Mouse (Mus musculus) E14TG2a.4 (cell line): ENCODE results near the gene Nexn.
"Not testable (repeated sequence)": the region's sequence is repeated elsewhere in the genome, so short reads cannot be mapped to it uniquely, and the experiment has no call there.

Source experiments
- H3K27me3 ChIP-seq: 2 replicates; pipeline ENCODE4 v1.6.1; 2014; ENCODE audit warnings: low read length, control low read depth; ENCODE audit not compliant: insufficient read depth
- H3K36me3 ChIP-seq: 2 replicates; pipeline ENCODE4 v1.6.1; 2014; ENCODE audit warnings: low read length, control low read depth; ENCODE audit not compliant: insufficient read depth
- H3K4me1 ChIP-seq: replicated peaks from 2 replicates; pipeline ENCODE4 v1.6.1; 2014; ENCODE audit warnings: low read depth, low read length, control low read depth
- H3K4me3 ChIP-seq: replicated peaks from 2 replicates; pipeline ENCODE4 v1.5.1; 2014; ENCODE audit warnings: mild to moderate bottlenecking, low read length
- H3K9me3 ChIP-seq: 2 replicates; pipeline ENCODE4 v1.6.1; 2014; ENCODE audit warnings: low read length, control low read depth
- CTCF ChIP-seq: conservative IDR thresholded peaks from 2 replicates; pipeline ENCODE4 v1.5.1; 2014; ENCODE audit warnings: low read length
- NANOG ChIP-seq: IDR thresholded peaks from 2 replicates; pipeline ENCODE4 v1.6.1; 2014; ENCODE audit warnings: borderline replicate concordance, low read length, mixed read lengths
- POU5F1 ChIP-seq: IDR thresholded peaks from 2 replicates; pipeline ENCODE4 v1.6.1; 2014; ENCODE audit warnings: low read length, borderline replicate concordance

Gene Nexn

DNA sequence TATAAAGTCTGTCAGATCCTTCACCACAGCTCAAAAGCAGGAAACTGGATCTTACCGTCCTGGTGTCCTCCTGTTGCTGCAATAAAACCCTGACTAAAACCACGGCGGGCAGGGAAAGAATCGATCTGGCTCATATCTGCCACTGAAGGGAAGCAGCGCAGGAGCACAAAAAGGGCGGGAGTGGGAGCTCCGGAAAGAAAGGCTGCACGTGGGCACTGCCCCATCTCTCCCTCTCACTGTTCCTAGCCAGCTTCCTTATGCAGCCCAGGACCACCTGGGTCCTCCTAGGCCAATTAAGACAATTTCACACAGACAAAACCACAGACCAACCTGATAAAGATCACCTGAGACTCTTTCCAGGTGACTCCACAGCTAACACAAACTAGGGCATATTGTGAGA, 4.7 kb downstream of the Nexn start:
- H3K4me1 ChIP-seq = peaks cover 47% of the 10 kb centered on the region
- peaks cover 39% of the 10 kb centered on the region for H3K27me3 ChIP-seq
- H3K36me3 ChIP-seq = no peaks in the 10 kb centered on the region
- no peaks in the 10 kb centered on the region for H3K9me3 ChIP-seq
- 0 out of 2 replicates have a peak overlapping the region, but pooled peaks have one; percentile 1 for H3K4me3 ChIP-seq
- TF ChIP-seq NANOG (no peak), POU5F1 (no peak), CTCF (no peak)

DNA sequence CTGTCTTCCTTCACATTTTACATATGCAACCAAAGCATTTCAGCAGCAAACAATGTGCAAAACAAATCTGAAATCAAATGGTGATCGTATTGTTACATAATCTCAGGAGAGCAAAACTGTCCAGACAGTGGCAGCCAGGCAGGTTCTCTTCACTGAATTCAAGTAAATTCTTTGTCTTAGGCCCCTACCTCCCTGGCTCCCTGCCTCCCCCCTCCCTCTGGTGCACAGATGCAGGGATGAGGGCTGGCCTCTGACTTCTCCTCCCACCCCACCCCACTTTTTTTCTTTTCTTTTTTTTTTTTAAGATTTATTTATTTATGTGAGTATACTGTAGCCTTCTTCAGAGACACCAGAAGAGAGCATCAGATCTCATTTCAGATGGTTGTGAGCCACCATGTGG, 5.8 kb downstream of the Nexn start:
- H3K36me3 ChIP-seq = no peaks in the 10 kb centered on the region
- H3K9me3 ChIP-seq = no peaks in the 10 kb centered on the region
- peaks cover 31% of the 10 kb centered on the region for H3K27me3 ChIP-seq
- H3K4me1 ChIP-seq = peaks cover 42% of the 10 kb centered on the region
- TF ChIP-seq NANOG = no peak
- TF ChIP-seq POU5F1 = no peak
- TF ChIP-seq CTCF = no peak
- H3K4me3 ChIP-seq = no peak overlapping the region

DNA sequence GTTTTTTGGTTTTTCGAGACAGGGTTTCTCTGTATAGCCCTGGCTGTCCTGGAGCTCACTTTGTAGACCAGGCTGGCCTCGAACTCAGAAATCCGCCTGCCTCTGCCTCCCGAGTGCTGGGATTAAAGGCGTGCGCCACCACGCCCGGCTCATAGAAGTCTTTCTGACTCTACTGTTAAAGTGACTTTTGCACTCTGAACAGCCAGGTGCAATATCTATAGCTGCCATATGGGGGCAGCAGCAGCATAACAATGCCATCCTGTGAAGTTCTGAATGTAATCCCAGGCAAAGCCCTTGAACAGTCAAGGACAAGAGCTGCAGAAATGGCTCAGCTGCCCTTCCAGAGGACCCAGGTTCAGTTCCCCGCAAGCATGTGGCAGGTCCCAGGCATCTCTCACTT, 6.7 kb downstream of the Nexn start:
- TF ChIP-seq CTCF = peak; percentile 90
- not testable (repeated sequence) for H3K4me3 ChIP-seq, H3K9me3 ChIP-seq, H3K36me3 ChIP-seq
- Histone ChIP-seq H3K4me1 (peaks cover 38% of the 10 kb centered on the region), H3K27me3 (peaks cover 23% of the 10 kb centered on the region)

DNA sequence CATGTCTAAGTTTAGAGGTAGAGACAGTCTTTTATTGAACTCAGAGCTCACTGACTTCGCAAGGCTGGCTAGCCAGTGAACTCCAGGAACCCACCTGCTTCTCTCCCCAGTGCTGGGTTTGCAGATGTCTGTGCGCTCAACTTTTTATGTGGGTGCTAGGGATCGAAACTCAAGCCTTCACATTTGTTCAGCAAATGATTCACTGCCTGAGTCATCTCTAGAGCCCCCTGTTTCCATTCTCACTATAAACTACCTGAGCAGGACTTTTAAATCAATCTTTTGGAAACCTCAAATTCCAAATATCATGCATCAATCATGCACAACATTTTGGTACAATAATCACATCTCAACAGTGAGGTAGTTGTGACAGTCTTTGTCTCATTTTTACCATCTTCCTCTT, 8.6 kb downstream of the Nexn start:
- TF ChIP-seq NANOG (no peak), POU5F1 (no peak), CTCF (no peak)

DNA sequence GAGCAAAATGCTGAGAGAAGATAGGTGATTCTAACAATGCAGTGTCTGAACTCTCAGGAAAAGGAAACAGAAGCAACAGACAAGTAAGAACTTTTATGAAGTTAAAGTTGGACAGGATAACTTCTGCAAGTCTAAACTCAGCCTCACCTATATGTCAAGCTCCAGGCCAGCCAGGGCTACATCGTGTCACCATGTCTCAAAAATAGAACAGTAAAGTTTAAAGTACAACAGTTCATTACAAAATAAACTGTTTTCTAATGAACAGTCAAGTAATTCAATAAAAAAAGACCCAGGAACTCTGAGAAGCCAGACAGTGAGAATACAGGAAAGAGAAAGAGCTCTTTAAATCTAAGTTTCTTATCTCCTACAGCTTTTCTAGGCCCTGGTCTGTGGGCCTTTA, 15.7 kb downstream of the Nexn start:
- Histone ChIP-seq H3K4me1 (peaks cover 3% of the 10 kb centered on the region), H3K36me3 (no peaks in the 10 kb centered on the region), H3K9me3 (no peaks in the 10 kb centered on the region), H3K27me3 (no peaks in the 10 kb centered on the region), H3K4me3 (no peak overlapping the region)
- TF ChIP-seq POU5F1 (no peak), NANOG (no peak), CTCF (no peak)

More for the DNA sequence above, 8.6 kb downstream of the Nexn start:
- H3K9me3 ChIP-seq = no peaks in the 10 kb centered on the region
- no peak overlapping the region for H3K4me3 ChIP-seq
- H3K27me3 ChIP-seq = peaks cover 6% of the 10 kb centered on the region; the same call in 1 of the 2 replicates
- no peaks in the 10 kb centered on the region for H3K36me3 ChIP-seq
- H3K4me1 ChIP-seq = peaks cover 25% of the 10 kb centered on the region

DNA sequence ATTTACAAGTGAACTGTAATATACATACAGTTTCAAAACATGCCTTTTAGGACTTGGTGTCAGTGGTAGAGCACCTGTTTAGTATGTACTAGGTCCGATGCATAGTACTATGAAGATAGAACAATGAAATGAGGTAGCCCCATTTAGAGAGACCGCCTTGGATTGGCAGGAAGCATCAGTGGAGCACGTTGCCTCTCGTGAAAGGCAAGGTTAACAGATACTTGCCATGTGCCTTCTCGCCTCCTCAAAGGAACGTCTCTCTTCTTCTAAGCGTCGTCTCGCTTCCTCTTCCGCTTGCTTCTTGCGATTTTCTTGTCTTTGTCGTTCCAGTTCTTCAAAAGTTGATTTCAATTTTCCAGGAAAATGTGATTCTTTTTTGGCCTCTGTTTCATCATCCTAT, 18.4 kb downstream of the Nexn start:
- Histone ChIP-seq H3K4me3 (no peak overlapping the region), H3K36me3 (no peaks in the 10 kb centered on the region), H3K27me3 (no peaks in the 10 kb centered on the region), H3K9me3 (no peaks in the 10 kb centered on the region), H3K4me1 (no peaks in the 10 kb centered on the region)
- TF ChIP-seq NANOG (no peak), CTCF (no peak), POU5F1 (no peak)

DNA sequence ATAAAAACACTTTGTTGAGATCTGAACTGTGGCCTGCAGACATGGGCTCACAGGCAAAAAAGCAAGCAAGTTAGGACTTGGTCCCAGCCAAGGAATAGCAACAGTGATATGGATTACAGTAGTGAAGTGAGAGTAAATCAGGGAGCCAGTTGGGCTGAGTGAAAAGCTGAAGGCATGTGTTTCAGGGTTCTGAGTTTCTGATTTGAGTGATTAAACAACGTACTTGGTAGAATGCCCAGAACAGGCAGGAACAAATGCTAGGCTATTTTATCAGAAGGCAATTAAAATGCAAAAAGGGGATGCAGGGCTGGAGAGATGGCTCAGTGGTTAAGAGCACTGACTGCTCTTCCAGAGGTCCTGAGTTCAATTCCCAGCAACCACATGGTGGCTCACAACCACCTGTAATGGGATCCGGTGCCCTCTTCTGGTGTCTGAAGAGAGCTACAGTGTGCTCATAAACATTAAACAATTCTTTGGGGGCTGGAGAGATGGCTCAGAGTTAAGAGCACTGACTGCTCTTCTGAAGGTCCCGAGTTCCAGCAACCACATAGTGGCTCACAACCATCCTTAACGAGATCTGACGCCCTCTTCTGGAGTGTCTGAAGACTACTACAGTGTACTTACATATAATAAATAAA, 20.8 kb downstream of the Nexn start:
- no peaks in the 10 kb centered on the region for H3K9me3 ChIP-seq
- H3K27me3 ChIP-seq = no peaks in the 10 kb centered on the region
- H3K4me3 ChIP-seq = no peak overlapping the region
- TF ChIP-seq NANOG = no peak
- TF ChIP-seq CTCF = 0 out of 2 replicates have a peak, but pooled peaks have one; percentile 11
- TF ChIP-seq POU5F1 = no peak
- no peaks in the 10 kb centered on the region for H3K4me1 ChIP-seq
- H3K36me3 ChIP-seq = peaks cover 13% of the 10 kb centered on the region

DNA sequence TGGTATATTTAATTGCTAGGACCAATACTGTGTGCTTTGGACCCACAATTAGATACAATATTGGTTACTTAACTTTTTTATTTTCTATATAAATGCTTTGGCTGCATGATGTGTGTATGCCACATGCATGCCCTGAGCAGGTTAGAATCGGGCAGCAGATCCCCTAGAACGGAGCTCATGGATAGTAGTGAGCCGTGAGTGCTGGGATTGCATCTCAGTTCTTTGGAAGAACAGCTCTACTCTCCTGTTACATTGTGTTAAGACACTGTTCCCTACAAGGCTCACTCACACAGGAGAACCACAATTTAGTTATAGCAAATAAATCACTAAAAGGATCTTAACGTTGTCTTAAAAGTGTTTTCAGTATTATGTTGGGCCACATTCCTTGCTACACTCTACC, 22.8 kb downstream of the Nexn start:
- no peaks in the 10 kb centered on the region for H3K27me3 ChIP-seq
- no peaks in the 10 kb centered on the region for H3K4me1 ChIP-seq
- peaks cover 31% of the 10 kb centered on the region for H3K36me3 ChIP-seq
- H3K9me3 ChIP-seq = no peaks in the 10 kb centered on the region
- no peak overlapping the region for H3K4me3 ChIP-seq
- TF ChIP-seq POU5F1 (no peak), CTCF (no peak), NANOG (no peak)

DNA sequence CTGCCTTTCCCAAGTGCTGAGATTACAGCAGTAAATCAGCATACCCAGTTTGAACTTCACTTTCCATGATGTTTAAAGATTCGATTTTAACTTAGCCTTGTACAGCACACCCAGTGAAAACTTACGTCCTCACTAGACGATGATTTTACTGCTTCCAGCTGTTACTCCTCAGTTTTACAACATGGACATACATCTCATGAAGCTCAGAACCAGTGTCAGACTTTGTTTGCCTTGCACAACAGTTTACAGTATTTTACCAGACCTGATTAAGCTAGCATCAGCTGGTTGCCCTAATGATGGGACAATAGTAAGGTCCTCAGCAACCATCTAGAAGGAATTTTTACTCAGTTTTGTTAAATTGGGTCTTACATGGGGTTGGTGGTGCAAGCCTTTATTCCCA, 25.1 kb downstream of the Nexn start:
- no peak for TF ChIP-seq CTCF
- TF ChIP-seq NANOG = no peak
- TF ChIP-seq POU5F1 = no peak
- no peaks in the 10 kb centered on the region for H3K27me3 ChIP-seq
- H3K9me3 ChIP-seq = no peaks in the 10 kb centered on the region
- no peaks in the 10 kb centered on the region for H3K4me1 ChIP-seq
- no peak overlapping the region for H3K4me3 ChIP-seq
- H3K36me3 ChIP-seq = peaks cover 44% of the 10 kb centered on the region

DNA sequence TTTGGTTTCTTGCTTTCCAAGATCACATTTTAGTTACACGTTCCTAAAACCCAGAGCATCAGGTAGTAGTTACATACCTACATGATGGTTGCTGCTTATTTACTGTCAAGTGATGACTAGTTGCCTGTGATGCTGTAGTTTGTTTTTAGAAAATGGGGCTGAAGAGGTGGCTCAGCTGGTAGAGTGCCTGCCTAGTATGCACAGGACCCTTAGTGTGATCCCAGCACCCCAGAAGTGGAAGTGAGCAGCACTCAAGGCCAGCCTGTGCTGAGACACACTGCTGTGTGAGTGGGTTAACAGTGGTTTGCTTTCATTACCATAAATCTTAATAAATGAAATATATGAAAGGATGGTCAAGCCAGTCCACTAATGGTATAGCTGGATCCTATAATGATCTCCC, 26.6 kb downstream of the Nexn start:
- H3K4me1 ChIP-seq = no peaks in the 10 kb centered on the region
- no peaks in the 10 kb centered on the region for H3K9me3 ChIP-seq
- no peak for TF ChIP-seq NANOG
- no peak for TF ChIP-seq POU5F1
- TF ChIP-seq CTCF = no peak
- no peak overlapping the region for H3K4me3 ChIP-seq
- H3K36me3 ChIP-seq = peaks cover 59% of the 10 kb centered on the region
- no peaks in the 10 kb centered on the region for H3K27me3 ChIP-seq
